Mouse (Mus musculus) forebrain, embryonic 16.5 days (tissue): ENCODE measurements around the gene Vgf. TPM values are rescaled to one million over a fixed set of nuclear protein-coding genes. Genes with fewer than 3 reads are reported as not detected.

ENCODE experiments used
- ATAC-seq: fragments of 200-750 bp; cut with Nextera tagmentation; 2 replicates; pipeline ENCODE4 v1.8.0; 2017; ENCODE audit warnings: mild to moderate bottlenecking, moderate library complexity
- H3K27ac ChIP-seq: fragments of 300-500 bp; sonication (generic); 2 replicates; pipeline ENCODE4 v1.5.1; 2014; ENCODE audit warnings: low read length, control low read depth
- H3K27me3 ChIP-seq: fragments of 300-500 bp; sonication (generic); replicated peaks from 2 replicates; pipeline ENCODE4 v1.6.1; 2014; ENCODE audit warnings: low read length; ENCODE audit not compliant: control insufficient read depth, insufficient read depth
- H3K36me3 ChIP-seq: fragments of 300-500 bp; sonication (generic); 2 replicates; pipeline ENCODE4 v1.6.1; 2014; ENCODE audit not compliant: control insufficient read depth, insufficient read depth
- H3K4me1 ChIP-seq: fragments of 300-500 bp; sonication (generic); replicated peaks from 2 replicates; pipeline ENCODE4 v1.6.1; 2014; ENCODE audit warnings: low read length; ENCODE audit not compliant: control insufficient read depth, insufficient read depth
- H3K4me2 ChIP-seq: fragments of 300-500 bp; sonication (generic); 2 replicates; pipeline ENCODE4 v1.6.1; 2014; ENCODE audit warnings: mild to moderate bottlenecking, low read length, control low read depth
- H3K4me3 ChIP-seq: fragments of 300-500 bp; sonication (generic); replicated peaks from 2 replicates; pipeline ENCODE4 v1.5.1; 2014; ENCODE audit warnings: mild to moderate bottlenecking, low read length, control low read depth
- H3K9ac ChIP-seq: fragments of 300-500 bp; sonication (generic); replicated peaks from 2 replicates; pipeline ENCODE4 v1.6.1; 2014; ENCODE audit warnings: low read depth, low read length, control low read depth
- H3K9me3 ChIP-seq: fragments of 300-500 bp; sonication (generic); 2 replicates; pipeline ENCODE4 v1.6.1; 2016; ENCODE audit warnings: low read length; ENCODE audit not compliant: control insufficient read depth
- WGBS: fragments of 180-500 bp; shearing (Covaris S2); extraction: QIAGEN DNeasy Blood & Tissue Kit; methylation state at CpG from one replicate; pipeline ENCODE4 v1.1.7; 2014; 5-methylcytosine and 5-hydroxymethylcytosine counted together
- microRNA counts: library from miRNA; unstranded; fragments of <30 nt; microRNA quantifications from one replicate; lab custom pipeline; 2016
- microRNA-seq: library from miRNA; unstranded; fragments of <30 nt; microRNA quantifications from one replicate; pipeline ENCODE4, GENCODE M21; 2017
- polyA plus RNA-seq: library from polyadenylated mRNA; unstranded; fragments of >200 nt; fragmentation: Nextera tagmentation; extraction: Ambion mirVana; gene quantifications from 2 replicates; pipeline ENCODE4 v1.2.1, GENCODE M21; 2015

The Vgf gene
- polyA plus RNA-seq, 1 experiment from 2014 or later: 4.3 TPM

GRCm38 (mm10) chr5:137075726-137076125, 49.5 kb downstream of the Vgf start:
- Histone ChIP-seq H3K36me3 (no peaks in the 10 kb centered on the region), H3K9ac (no peak overlapping the region), H3K4me1 (peaks cover 11% of the 10 kb centered on the region), H3K27ac (no peak overlapping the region), H3K4me3 (no peak overlapping the region), H3K27me3 (no peaks in the 10 kb centered on the region), H3K4me2 (no peak overlapping the region), H3K9me3 (no peaks in the 10 kb centered on the region)
- ATAC-seq: no peak
- WGBS: 73% methylated on average over 6 of the region's 6 CpGs

- no peaks in the 10 kb centered on the region for H3K36me3 ChIP-seq
- H3K9ac ChIP-seq: no peak overlapping the region
- H3K4me2 ChIP-seq: no peak overlapping the region
- H3K4me1 ChIP-seq: peaks cover 11% of the 10 kb centered on the region
- H3K4me3 ChIP-seq: no peak overlapping the region
- no peaks in the 10 kb centered on the region for H3K27me3 ChIP-seq
- 59% methylated on average over 11 of the region's 12 CpGs for WGBS
- no peak overlapping the region for H3K27ac ChIP-seq
- no peak for ATAC-seq
- no peaks in the 10 kb centered on the region for H3K9me3 ChIP-seq
Observed at GRCm38 (mm10) chr5:137076191-137076930, 50.2 kb downstream of the Vgf start.

- Histone ChIP-seq H3K9me3 (no peaks in the 10 kb centered on the region), H3K4me3 (no peak overlapping the region), H3K9ac (no peak overlapping the region), H3K4me1 (peaks cover 6% of the 10 kb centered on the region), H3K27me3 (no peaks in the 10 kb centered on the region), H3K4me2 (no peak overlapping the region), H3K27ac (no peak overlapping the region), H3K36me3 (no peaks in the 10 kb centered on the region)
- WGBS: 88% methylated on average over 7 of the region's 7 CpGs
- no peak for ATAC-seq
Observed at GRCm38 (mm10) chr5:137077187-137077586, 51.0 kb downstream of the Vgf start.

- H3K36me3 ChIP-seq: no peaks in the 10 kb centered on the region
- no peaks in the 10 kb centered on the region for H3K9me3 ChIP-seq
- H3K4me3 ChIP-seq: no peak overlapping the region
- no peaks in the 10 kb centered on the region for H3K4me1 ChIP-seq
- no peak overlapping the region for H3K4me2 ChIP-seq
- ATAC-seq: no peak
- no peaks in the 10 kb centered on the region for H3K27me3 ChIP-seq
- H3K27ac ChIP-seq: no peak overlapping the region
- 86% methylated on average over 14 of the region's 14 CpGs for WGBS
- H3K9ac ChIP-seq: no peak overlapping the region
Observed at GRCm38 (mm10) chr5:137078041-137078440, 51.8 kb downstream of the Vgf start.

GRCm38 (mm10) chr5:137078616-137079015, 52.4 kb downstream of the Vgf start:
- Histone ChIP-seq H3K4me3 (no peak overlapping the region), H3K36me3 (no peaks in the 10 kb centered on the region), H3K9ac (no peak overlapping the region), H3K27me3 (no peaks in the 10 kb centered on the region), H3K9me3 (no peaks in the 10 kb centered on the region), H3K4me2 (no peak overlapping the region), H3K27ac (no peak overlapping the region), H3K4me1 (no peaks in the 10 kb centered on the region)
- 73% methylated on average over 6 of the region's 6 CpGs for WGBS
- no peak for ATAC-seq

GRCm38 (mm10) chr5:137079849-137080248, 53.7 kb downstream of the Vgf start:
- WGBS: 74% methylated on average over 5 of the region's 5 CpGs
- Histone ChIP-seq H3K36me3 (no peaks in the 10 kb centered on the region), H3K4me2 (no peak overlapping the region), H3K4me1 (no peaks in the 10 kb centered on the region), H3K4me3 (no peak overlapping the region), H3K27ac (no peak overlapping the region), H3K27me3 (no peaks in the 10 kb centered on the region), H3K9ac (no peak overlapping the region), H3K9me3 (no peaks in the 10 kb centered on the region)
- ATAC-seq: no peak

MicroRNAs encoded within 50 kb of the gene (microRNA counts, 519-probe panel; counts per million panel counts)
- not detected for microRNA mmu-miR-702 (lab: Ali Mortazavi, UCI)

Small RNA genes lying within 50 kb of the gene (microRNA-seq; reads per million reads assigned to microRNA genes)
- 92.9 reads per million, percentile 54 among the genes with 10 or more reads in this experiment for gene Mir702

Other genes with a start within 250 kb of the Vgf start
- gene Col26a1, start 143.2 kb upstream of the Vgf start, polyA plus RNA-seq: 13.9 and 16.7 TPM in 2 replicates
- 112 and 114 TPM in 2 replicates for gene Ift22, start 118.2 kb upstream of the Vgf start, polyA plus RNA-seq
- gene Fis1, start 73.1 kb upstream of the Vgf start, polyA plus RNA-seq: 292 and 326 TPM in 2 replicates
- 0.21 and 0.58 TPM in 2 replicates for gene Cldn15, start 59.8 kb upstream of the Vgf start, polyA plus RNA-seq
- 31.6 and 36.5 TPM in 2 replicates for gene Plod3, start 39.4 kb upstream of the Vgf start, polyA plus RNA-seq
- 107 and 131 TPM in 2 replicates for gene Znhit1, start 38.4 kb upstream of the Vgf start, polyA plus RNA-seq
- 252 and 272 TPM in 2 replicates for gene Ap1s1, start 19.7 kb downstream of the Vgf start, polyA plus RNA-seq
- gene Serpine1, start 45.9 kb downstream of the Vgf start, polyA plus RNA-seq: 0.11 and 0.15 TPM in 2 replicates
- gene Trim56, start 89.8 kb downstream of the Vgf start, polyA plus RNA-seq: 2.6 and 3.5 TPM in 2 replicates
- not detected in 2 replicates for gene Muc3, start 122.9 kb downstream of the Vgf start, polyA plus RNA-seq
- gene Muc3a, start 186.0 kb downstream of the Vgf start, polyA plus RNA-seq: 0.17 TPM in 1 of 2 replicates, not detected in the other